Mouse (Mus musculus) gastrocnemius, postnatal 36 days (tissue): Measurements from ENCODE around the gene B9d2. TPM values are rescaled to one million over a fixed set of nuclear protein-coding genes. Genes with fewer than 3 reads are reported as not detected.

Experiments used
- DNase-seq, 2 experiments: peaks; one replicate each; pipeline ENCODE4 v3.0.0; 2022
- intact Hi-C: fragments of 180-260 bp; cut with DNase I; formaldehyde crosslinking; loops from one replicate; pipeline ENCODE4 v1.15.1; 2025
- long read RNA-seq, 2 experiments: library from polyadenylated mRNA; stranded (forward); transcript quantifications; one replicate each; pipeline ENCODE4 v2.0.0; 2021
- total RNA-seq, 2 experiments: library from RNA; stranded (reverse); gene quantifications; 2 replicates each; pipeline ENCODE4 v1.2.3; 2021

Gene B9d2
- 1 to 10 TPM; 6.9 to 9.7 TPM for total RNA-seq
- long read RNA-seq, experiment 1, transcript B9d2-203 (4 exons, 995 nt): major isoform, 6 of 9 reads
- long read RNA-seq, experiment 1, partial matches to known transcripts: 2 of 9 reads
- long read RNA-seq, experiment 1, other reads (novel, unspliced or antisense): 1 of 9 reads
- long read RNA-seq, experiment 2, transcript B9d2-203 (4 exons, 995 nt): major isoform, 17 of 19 reads
- long read RNA-seq, experiment 2, partial matches to known transcripts: 1 of 19 reads
- long read RNA-seq, experiment 2, other reads (novel, unspliced or antisense): 1 of 19 reads

DNA sequence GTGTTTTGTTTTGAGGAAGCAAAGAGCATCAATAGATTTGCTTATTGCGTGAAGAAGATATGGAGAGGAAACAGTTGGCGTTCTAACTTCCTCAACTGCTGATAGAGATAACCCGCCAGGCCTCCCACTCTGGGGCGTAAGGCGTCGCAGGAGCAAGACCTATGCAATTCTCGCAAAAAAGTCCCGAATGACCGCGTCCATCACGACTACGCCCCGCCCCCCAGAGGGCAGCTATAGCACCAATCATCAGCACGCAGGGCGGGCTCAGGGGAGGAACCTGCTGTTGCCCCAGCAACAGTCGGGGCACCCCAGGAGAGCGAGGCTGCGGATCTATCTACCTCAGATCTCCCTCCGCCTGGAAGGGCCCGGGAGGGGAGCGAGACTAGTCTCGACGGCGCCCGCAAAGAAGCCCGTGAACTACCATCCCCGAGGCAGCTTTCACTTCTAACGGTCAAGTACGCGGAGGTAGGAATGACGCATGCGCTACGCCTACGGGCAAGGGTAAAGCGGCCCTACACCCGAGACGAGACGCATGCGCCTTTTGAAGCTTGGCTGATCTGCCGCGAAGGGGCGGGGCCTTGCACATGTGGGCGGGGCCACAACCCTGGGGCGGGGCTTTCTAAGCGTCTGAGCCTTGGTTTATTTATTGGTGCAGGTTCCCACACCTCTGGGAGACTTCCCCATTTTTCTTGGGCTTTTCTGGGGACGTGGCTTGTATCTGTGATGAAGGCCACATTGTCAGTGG, at the start of gene B9d2:
Gene B9d2, plus strand, starts transcription at position 267 of the 745 bp plus-strand sequence.
- intact Hi-C loops: no loop called here
- peak; percentile 93 to 99 for DNase-seq

DNA sequence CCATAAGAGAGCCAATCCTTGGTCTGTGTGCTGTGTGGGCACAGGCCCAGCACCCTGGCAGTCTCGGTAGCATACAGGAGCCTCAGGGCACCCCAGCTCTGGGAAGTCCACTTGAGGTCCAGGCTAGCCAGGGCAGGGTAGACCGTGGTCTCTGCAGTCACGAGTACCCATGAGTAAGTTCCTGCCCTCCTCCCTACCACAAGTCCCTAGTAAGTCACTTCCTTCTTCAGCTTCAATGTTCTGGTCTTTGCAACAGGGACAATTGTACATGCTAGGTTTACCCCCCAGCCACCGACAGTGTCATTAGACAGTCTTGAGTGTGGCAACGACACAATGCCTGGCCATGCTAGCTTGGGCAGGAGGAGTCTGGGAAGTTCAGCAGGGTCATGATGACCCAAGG, 47.9 kb upstream of the B9d2 start:
- intact Hi-C loops: no loop called here
- no peak for DNase-seq

DNA sequence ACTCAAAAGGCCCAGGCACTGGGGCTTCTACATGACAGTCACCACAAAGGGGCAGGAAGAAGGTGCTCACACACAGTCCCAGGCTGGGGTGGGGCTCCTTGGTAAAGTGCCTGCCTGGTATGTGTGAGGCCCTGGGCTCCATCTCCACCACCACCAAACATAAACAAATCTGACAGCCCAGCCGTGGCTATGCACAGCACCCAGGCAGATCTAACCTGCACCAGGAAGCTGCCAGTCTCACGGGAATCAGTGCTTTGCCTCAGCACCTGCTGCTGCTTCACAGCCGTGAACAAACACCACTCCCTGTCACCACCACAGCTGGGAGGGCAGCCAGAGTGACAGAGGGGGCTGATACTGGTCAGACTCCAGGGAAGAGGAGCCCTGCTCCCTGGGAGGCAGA, 44.2 kb upstream of the B9d2 start:
- DNase-seq: no peak
- intact Hi-C loops: no loop called here

DNA sequence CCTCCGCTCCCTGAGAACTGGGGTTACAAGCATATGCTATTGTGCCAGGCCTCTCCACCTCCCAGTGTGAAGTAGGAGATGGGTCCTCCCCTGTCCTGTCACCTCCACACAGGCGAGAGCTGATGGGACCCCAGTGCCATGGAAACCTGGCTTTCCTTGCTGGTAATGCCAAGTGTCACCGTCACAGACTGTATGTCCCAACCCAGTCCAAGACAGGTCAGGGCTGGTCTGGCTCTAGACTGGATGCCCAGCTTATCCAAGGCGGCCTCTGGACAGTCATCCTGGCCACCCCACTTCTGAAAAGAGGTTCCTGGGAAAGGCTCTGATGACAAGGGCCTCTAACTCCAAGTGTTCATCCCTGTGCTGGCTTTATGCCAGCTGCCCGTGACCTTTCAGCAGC, 43.5 kb upstream of the B9d2 start:
- DNase-seq: no peak
- intact Hi-C loops: no loop called here

DNA sequence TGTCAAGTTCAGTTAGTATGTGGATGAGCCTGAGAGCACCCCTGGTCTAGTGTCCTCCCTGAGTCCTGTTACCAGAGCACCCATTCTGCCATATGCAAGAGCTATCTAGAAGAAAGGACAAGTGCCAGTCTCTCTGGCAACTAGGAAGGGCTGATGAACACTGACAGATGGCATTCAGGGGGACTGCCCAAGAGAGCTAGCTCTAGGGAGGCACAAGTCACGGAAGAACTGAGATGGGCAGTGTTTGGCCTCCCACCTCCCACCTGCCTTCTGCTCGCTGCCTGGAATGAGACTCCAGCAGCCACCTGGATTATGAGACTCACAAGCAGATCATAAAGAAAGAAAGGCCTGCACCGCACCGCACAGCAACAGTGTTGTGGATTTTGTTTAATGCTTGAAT, 40.8 kb upstream of the B9d2 start:
- intact Hi-C loops: no loop called here
- DNase-seq: no peak

DNA sequence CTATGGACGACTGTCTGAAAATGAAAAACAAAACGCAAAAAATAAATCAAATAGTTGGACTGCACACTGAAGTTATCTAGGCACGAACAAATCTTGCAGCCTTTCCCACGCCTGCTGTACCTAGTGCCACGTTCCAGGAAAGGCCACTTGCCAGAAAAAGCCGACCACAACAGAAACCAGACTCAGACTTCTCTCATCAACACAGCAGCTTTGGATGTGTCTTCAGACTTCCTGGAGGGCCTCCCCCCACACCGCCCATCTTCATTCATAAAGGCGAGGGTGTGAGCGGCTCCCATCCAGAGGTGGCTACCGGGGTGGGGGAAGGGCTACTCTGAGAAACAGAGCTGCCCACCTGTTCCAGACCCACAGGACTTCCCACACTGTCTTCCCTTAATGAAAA, 36.4 kb upstream of the B9d2 start:
- intact Hi-C loops: no loop called here

DNA sequence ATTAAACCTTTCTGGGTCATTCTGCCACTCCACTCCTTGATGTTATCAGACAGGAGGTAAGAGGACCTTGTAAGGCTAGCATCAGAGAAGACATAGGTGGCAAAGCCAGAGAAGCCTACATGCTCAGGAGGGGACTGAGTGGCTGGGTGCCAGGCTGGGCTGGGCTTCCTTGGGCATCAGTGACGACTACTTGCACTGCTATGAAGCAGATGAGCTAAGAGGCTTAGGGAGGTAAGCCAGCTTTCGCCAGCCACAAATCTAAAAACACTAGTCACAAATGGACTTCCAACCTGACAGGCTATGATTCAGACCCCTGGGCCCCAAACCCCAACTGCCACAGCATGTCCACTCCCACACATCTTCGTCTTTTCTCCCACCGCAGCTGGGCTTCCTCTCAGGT, 35.9 kb upstream of the B9d2 start:
- DNase-seq: no peak
- intact Hi-C loops: no loop called here

More for the DNA sequence above, 36.4 kb upstream of the B9d2 start:
- DNase-seq: no peak

DNA sequence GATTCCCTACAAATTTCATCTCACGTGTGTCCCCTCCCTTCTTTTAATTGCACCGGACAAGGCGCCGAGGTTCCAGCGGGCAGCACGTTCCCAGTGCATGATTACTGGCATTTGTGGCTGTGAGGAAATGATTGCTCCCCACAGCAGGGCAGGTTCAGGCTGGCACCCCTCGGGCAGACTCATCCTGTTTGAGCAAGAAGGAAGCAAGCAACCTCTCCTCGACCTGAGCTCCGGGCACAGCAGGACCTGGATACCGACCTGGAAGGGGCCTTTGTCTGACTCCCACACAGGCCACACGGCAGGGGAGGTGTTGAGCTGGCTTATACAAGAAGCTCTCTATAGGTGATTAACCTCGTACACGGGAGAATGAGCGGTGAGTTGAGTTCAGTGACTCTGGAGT, 35.5 kb upstream of the B9d2 start:
- intact Hi-C loops: no loop called here

DNA sequence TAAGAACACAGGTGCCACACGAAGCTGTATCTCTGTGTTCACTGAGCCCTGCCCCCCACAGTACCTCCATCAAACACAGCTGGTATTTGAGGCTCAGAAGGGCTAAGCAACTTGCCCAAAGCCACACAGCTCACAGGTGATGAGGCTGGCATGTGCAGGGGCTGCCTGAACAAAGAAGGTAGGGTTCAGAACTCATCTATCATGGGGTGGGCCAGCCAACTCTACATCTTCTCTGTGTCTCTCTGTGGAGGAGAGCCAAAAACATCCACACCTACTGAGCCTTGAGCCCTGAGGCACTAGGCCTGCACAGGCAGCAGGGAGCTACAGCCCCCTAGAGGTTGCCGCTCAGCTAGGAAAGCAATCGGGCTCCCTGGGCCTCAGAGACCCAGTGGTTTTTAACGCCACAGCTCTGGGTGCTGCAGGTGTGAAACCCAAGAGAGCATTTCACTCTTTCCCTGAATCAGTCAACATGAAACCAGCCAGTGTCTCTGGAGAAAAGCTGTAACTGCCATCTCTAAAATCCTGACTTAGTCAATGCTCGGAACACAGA, 32.9 kb upstream of the B9d2 start:
- intact Hi-C loops: no loop called here
- DNase-seq: no peak

More for the DNA sequence above, 35.5 kb upstream of the B9d2 start:
- no peak for DNase-seq

DNA sequence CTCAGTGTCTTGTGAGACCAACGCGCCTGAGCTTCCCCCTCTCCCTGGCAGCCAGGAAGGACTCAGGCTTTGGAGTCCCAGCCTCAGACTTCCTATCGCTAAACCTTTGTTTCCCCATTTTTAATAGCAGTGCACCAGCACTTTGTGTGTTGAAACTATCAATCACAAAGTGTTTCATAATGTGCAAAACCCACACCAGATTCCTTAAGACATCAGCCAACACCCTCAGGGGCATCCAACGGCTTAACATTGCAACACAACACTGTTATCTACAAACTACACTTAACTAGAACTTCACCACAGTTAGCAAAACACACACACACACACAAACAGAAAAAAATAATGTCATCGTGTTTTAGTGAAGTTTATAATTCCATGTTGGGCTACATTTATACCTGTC, 30.7 kb upstream of the B9d2 start:
- intact Hi-C loops: no loop called here
- no peak for DNase-seq

DNA sequence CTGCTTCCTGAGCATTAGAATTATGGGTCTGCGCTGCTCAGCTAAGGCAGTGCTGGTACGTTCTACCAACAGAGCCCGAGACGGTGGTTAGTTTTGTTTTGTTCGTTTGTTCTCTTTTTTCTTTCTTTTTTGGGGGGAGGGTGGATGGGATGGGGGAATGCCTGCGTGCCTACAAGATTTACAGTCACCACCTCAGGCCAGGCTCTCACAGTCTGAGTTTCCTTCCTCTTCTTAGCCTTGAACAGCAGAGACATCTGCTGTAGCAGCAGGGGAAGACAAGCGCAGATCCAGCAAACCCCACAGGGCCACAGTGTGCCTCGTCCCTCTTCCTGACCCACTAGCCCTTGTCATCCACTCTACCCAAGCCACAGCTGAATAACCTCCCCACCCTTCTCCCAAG, 29.3 kb upstream of the B9d2 start:
- intact Hi-C loops: no loop called here
- DNase-seq: no peak

DNA sequence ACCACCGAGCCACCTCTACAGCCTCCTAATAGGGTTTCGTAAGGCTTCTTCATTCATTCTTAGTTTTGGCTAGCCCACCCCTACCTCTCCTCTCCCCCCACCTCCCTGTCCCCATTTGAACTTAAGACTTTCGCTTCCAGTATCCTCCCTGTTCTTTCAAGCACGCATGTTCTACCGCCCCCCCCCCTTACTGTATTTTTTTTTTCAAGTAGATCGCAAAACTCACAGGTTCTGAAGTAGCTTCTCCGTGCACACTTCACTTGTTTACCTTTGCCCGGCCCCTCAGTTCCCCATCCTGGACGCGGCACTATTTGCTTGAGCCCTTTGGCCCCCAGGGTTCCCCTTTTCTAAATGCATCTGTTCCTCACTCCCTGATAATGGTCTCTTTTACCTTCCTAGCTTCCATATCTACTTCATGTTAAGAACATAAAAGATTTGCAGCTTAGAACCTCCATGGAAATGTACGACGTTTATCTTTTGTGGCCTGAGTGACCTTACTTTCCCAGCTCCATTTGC, 28.3 kb upstream of the B9d2 start:
- no peak for DNase-seq
- intact Hi-C loops: no loop called here

DNA sequence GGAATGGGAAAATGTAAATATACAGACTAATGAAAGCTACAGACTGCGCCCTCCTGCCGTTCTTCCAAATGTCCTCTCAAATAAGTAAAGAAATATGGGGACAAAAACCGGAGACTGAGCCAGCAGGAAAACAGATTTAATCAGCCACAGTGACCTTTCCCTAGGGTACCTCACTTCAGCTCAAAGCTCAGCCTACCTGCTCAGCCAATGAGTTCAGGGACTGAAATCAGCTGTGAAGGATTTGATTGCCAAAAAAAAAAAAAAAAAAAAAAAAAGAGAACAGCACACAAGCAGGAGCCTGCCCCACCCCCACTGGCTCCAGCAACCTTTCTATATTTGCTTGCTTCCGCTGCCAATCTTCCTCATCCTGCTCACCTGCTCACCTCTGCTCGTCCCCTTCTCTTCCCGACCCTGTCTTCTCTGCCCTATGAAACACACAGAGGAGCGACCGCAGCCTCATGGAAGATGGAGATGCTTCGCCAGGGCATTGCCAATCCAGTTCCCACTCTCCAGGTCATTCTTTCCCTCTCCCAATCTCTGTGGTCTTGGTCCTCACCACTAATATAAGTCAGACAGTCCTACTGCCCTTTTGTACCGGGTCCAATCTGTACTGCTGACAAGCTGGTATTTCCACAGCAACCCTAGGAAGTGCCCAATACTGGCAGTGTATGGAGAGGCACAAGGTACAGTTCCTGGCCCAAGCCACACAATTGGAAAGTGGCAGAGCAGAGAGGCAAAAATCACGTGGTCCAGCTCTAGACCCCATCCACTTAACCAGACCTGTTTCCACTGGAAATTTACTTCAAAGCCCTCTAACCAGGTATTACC, 24.8 kb upstream of the B9d2 start:
- intact Hi-C loops: no loop called here
- DNase-seq: no peak

DNA sequence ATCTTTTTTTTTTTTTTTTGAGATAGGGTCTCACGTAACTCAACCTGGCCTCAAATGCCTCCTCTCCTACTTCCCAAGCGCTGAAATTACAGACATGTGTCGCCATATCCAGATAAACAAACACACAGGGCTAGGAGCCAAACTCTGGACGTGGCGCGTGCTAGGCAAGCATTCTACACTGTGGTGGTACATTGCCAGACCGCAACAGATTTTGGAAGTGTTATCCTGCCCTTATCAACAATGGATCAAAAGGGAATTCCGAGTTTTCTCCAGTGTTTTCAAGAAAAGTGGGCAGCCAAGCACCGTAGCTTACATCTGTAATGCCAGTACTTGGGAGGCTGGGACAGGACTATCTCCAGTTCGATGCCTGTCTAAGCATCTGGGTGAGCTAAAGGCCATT, 22.8 kb upstream of the B9d2 start:
- no peak for DNase-seq
- intact Hi-C loops: no loop called here

DNA sequence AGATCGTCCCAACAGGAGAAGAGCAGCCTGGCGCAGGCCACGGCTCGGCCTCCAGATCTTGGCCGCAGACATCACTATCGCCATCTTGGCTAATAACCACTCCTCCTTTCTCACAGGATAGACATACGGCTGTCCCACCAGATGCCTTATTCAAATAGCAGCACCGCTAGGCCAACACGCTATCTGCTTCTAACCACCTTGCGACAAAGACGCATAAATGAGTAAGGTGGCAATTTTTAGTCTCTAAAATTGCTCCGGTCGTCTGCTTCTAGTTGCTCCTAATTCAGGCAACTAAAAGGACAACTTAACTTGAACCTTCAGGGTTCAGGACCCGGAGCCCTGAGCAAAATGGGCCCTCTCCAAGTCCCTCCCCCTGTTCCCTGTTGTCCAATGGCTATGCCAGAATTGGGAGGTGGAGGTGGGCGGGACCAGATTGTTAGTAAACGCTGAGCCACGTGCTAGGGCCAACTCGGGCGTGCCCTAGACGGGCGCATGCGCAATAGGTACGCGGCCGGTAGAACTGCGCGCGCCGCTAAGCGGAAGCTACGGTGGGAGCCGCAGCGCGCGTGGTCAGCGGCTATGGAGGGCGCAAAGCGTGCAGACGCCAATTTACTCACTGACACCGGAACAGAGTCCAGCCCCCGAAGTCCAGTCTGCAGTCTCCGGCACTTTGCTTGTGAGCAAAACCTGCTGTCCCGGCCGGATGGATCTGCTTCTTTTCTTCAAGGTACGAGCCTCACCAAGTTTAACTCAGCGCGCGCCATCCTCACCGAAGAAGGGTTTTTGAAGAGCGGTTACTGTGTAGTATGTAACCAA, 21.7 kb upstream of the B9d2 start, which contains the start of the genes Bckdha and Exosc5:
Gene Bckdha, minus strand, starts transcription at position 325 of the 816 bp plus-strand sequence.
Gene Exosc5, plus strand, starts transcription at position 508 of the 816 bp plus-strand sequence.
- DNase-seq: peak; percentile 99 to 100
- intact Hi-C loops: no loop called here

DNA sequence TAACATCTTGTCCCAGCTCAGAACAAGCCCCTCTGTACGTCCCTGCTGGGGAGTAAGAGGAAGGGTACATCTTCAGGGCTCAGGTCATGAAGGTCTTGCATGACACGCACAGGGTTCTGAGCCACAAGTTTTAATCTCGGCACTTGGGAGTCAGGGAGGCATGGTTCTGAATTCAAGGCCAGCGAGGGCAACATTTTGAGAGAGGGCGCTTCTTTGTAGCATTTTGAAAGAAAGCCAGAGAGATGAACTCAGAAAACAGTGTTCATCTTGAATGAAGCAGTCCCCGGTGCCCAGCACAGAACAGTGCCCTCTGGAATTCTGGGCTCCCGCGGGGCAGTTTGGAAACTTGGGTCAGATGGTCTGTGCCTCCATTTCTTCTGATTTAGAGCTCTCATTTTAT, 14.2 kb upstream of the B9d2 start:
- intact Hi-C loops: no loop called here
- no peak for DNase-seq

DNA sequence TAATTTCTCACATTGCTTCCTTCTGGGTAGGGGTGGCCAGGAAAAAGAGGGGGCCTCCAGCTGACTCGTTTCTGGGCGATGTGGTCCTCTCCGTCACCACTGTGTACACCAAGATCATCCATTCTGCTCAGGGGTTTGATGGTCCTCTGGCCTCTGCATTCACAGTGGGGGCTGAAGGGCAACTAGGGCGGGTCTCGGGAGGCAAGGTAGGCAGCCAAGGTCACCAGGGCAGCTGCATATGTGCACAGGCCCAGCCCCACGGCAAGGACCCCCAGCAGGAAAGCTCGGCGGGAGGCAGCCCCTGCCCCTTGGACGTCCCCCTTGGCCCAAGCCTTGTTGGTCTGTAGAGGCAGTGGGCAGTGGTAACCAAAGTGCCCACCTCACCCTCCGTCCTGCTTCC, 11.4 kb upstream of the B9d2 start:
- DNase-seq: no peak
- intact Hi-C loops: no loop called here

DNA sequence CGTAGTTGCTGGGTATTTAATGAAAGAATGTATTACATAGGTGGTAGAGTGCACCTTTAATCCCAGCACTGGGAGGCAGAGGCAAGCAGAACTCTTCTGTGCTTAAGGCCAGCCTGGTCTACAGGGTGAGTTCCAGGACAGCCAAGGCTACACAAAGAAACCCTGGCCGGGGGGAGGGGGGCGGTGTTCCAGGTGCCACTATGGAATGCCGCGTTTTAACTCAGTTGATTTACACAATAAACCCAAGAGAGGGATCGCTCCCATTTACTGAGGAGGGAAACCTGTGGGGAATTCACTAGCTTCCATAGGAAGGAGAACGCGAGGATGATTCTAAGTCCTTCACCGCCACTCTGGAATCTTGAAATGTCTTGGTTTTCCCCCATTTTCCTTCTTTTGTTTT, 10.9 kb upstream of the B9d2 start:
- intact Hi-C loops: no loop called here
- no peak for DNase-seq

DNA sequence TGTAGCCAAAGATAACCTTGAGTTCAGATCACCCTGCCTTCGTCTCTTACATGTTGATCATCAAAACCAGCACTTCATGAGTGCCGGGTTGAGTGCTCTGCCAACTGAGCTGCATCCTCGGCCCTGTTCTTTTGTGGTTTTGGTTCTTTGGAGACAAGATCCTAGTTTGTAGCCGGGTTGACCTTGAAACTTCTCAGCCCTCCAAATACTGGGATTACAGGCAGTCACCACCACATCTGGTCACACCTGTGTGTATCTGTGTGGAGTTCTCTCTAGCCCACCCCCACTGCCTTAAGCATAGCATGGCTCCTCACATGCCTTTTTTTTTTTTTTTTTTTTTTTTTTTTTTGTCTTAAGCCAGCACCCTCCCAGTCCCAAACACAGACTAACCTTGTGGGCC, 10.5 kb upstream of the B9d2 start:
- intact Hi-C loops: no loop called here
- DNase-seq: no peak

DNA sequence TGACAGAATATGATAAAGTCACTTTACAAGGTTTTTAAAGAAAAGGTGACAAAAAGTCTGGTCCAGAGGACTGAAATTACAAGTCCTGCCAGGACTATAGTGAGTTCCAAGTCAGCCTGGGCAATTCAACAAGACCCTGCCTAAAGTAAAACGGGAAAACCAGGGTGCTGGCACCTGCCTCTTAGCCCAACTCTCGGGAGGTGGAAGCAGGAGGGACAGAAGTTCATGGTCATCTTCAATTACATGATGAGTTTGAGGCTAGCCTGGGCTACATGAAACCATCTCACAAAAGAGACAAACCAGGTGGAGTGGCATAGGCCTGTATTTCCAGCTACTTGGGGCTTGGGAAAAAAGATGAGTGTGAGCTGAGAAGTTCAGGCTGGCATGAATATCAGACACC, 8.9 kb upstream of the B9d2 start:
- no peak for DNase-seq
- intact Hi-C loops: no loop called here
